Mouse (Mus musculus): ENCODE data around the gene Supt4a. TPM values are rescaled to one million over a fixed set of nuclear protein-coding genes. Genes with fewer than 3 reads are reported as not detected.

The Supt4a gene
- polyA plus RNA-seq, 1 experiment from 2014 or later: 163 TPM

DNA sequence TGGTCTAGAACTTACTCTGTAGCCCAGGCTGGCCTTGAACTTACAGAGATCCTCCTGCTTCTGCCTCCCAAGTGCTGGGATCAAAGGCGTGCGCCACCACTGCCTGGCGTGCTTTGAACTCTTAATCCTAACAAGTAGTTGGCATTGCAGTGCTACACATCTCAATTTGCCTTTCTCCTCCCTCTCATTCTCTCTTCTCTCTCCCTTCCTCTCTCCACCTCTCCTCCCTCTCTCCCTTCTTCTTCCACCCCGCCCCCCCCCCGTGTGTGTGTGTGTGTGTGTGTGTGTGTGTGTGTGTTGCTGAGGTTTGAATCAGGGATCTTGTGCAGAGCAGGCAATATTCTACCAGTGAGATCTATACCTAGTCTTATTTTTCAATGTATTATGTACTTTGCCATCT lies 10.0 kb downstream of the Supt4a start:
- no peak for DNase-seq
- Histone ChIP-seq H3K4me2 (ENCODE audit: low read length) (no peak overlapping the region), H3K9ac (replicated peaks; ENCODE audit: low read length) (no peak overlapping the region), H3K4me3 (replicated peaks; ENCODE audit: low read depth, low read length) (no peak overlapping the region), H3K27me3 (ENCODE audit: control insufficient read depth, insufficient read depth, low read length) (no peaks in the 10 kb centered on the region), H3K9me3 (ENCODE audit: control insufficient read depth, low read length) (no peaks in the 10 kb centered on the region), H3K27ac (replicated peaks; ENCODE audit: low read depth, low read length) (no peak overlapping the region), H3K36me3 (ENCODE audit: control insufficient read depth, insufficient read depth, low read length) (peaks cover 30% of the 10 kb centered on the region), H3K4me1 (ENCODE audit: control insufficient read depth, insufficient read depth, low read length) (no peaks in the 10 kb centered on the region)
- WGBS: 96% methylated on average over 5 of the region's 5 CpGs
- no peak for ATAC-seq (ENCODE audit: low FRiP score, low TSS enrichment)

GRCm38 (mm10) chr11:87747716-87748115 lies 10.4 kb downstream of the Supt4a start:
- no peaks in the 10 kb centered on the region for H3K27me3 ChIP-seq (ENCODE audit: control insufficient read depth, insufficient read depth, low read length)
- H3K36me3 ChIP-seq (ENCODE audit: control insufficient read depth, insufficient read depth, low read length): peaks cover 26% of the 10 kb centered on the region
- H3K4me2 ChIP-seq (ENCODE audit: low read length): no peak overlapping the region
- no peak overlapping the region for H3K4me3 ChIP-seq (replicated peaks; ENCODE audit: low read depth, low read length)
- WGBS: 91% methylated on average over 7 of the region's 7 CpGs
- no peak overlapping the region for H3K27ac ChIP-seq (replicated peaks; ENCODE audit: low read depth, low read length)
- H3K4me1 ChIP-seq (ENCODE audit: control insufficient read depth, insufficient read depth, low read length): no peaks in the 10 kb centered on the region
- H3K9me3 ChIP-seq (ENCODE audit: control insufficient read depth, low read length): no peaks in the 10 kb centered on the region
- ATAC-seq (ENCODE audit: low FRiP score, low TSS enrichment): no peak
- H3K9ac ChIP-seq (replicated peaks; ENCODE audit: low read length): no peak overlapping the region
- DNase-seq: no peak

GRCm38 (mm10) chr11:87748132-87749119 lies 11.1 kb downstream of the Supt4a start:
- no peak for ATAC-seq (ENCODE audit: low FRiP score, low TSS enrichment)

DNA sequence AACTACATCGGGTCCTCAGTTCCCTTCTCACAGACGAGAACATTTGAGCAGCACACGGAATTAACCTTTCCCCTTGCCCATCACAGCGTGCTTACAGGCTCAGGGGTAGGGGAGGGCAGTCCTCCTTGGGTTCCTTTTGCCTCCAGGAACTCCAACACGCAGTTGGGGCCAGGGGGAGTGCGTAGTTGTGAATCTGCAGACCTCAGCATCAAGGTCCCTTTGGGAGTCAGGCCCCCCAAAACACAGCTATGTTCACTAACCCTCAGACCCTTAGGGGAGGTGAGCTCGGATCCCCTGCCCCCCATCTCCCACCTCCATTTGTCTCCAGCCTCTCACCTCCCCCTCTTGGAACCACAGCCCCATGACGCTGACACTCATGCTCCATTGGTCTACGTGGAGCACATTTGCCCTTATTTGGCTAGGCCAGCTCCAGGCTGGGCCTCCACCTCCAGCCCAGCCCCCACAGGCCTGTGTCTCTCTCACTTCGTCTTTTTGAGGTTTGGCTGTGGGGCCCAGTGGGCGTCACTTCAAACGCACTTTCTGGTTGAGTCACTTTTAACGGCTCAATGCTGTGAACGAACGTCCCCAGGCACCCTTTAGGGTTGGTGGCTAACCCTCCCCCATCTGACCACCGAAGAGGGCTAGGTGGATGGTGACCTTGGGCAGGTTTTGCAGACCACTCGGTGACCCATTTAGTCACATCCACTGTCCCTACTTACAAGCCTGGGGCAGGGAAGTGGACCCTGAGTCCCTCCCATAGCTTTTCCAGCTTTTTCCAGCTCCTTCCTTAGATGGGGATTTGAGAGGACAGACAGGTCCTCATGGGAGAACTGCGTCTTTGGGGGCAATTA lies 12.1 kb downstream of the Supt4a start:
- WGBS: 56% methylated on average over 18 of the region's 18 CpGs
- ATAC-seq (ENCODE audit: low FRiP score, low TSS enrichment) (no peak), DNase-seq (no peak)
- Histone ChIP-seq H3K4me2 (ENCODE audit: low read length) (no peak overlapping the region), H3K27me3 (ENCODE audit: control insufficient read depth, insufficient read depth, low read length) (no peaks in the 10 kb centered on the region), H3K4me3 (replicated peaks; ENCODE audit: low read depth, low read length) (no peak overlapping the region), H3K9ac (replicated peaks; ENCODE audit: low read length) (no peak overlapping the region), H3K36me3 (ENCODE audit: control insufficient read depth, insufficient read depth, low read length) (peaks cover 12% of the 10 kb centered on the region), H3K4me1 (ENCODE audit: control insufficient read depth, insufficient read depth, low read length) (no peaks in the 10 kb centered on the region), H3K27ac (replicated peaks; ENCODE audit: low read depth, low read length) (no peak overlapping the region), H3K9me3 (ENCODE audit: control insufficient read depth, low read length) (no peaks in the 10 kb centered on the region)

More at GRCm38 (mm10) chr11:87748132-87749119, 11.1 kb downstream of the Supt4a start:
- no peak overlapping the region for H3K4me2 ChIP-seq (ENCODE audit: low read length)
- H3K27me3 ChIP-seq (ENCODE audit: control insufficient read depth, insufficient read depth, low read length): no peaks in the 10 kb centered on the region
- no peaks in the 10 kb centered on the region for H3K4me1 ChIP-seq (ENCODE audit: control insufficient read depth, insufficient read depth, low read length)
- no peak overlapping the region for H3K4me3 ChIP-seq (replicated peaks; ENCODE audit: low read depth, low read length)
- DNase-seq: no peak
- H3K36me3 ChIP-seq (ENCODE audit: control insufficient read depth, insufficient read depth, low read length): peaks cover 21% of the 10 kb centered on the region
- H3K27ac ChIP-seq (replicated peaks; ENCODE audit: low read depth, low read length): no peak overlapping the region
- H3K9ac ChIP-seq (replicated peaks; ENCODE audit: low read length): no peak overlapping the region
- 41% methylated on average over 19 of the region's 19 CpGs for WGBS
- no peaks in the 10 kb centered on the region for H3K9me3 ChIP-seq (ENCODE audit: control insufficient read depth, low read length)

DNA sequence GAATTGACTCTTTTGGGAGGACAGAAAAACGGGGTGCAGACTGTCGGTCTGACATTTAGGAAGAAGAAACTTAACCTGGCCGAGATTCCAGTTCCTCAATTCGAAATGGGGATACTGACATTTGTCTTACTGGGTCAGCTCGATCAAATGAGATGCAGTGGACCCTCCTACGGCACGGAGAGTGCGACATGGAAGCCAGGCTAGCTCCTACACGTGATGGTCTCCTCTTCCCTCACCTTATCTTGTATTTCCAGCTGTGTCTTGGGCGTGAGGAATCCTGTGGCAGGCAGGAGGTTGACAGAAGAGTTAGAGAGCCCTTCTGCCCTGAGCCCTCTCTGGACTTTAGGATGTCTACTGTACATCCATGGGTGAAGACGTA lies 12.7 kb downstream of the Supt4a start:
- H3K4me3 ChIP-seq (replicated peaks; ENCODE audit: low read depth, low read length): no peak overlapping the region
- H3K27ac ChIP-seq (replicated peaks; ENCODE audit: low read depth, low read length): no peak overlapping the region
- H3K27me3 ChIP-seq (ENCODE audit: control insufficient read depth, insufficient read depth, low read length): no peaks in the 10 kb centered on the region
- WGBS: 86% methylated on average over 11 of the region's 11 CpGs
- no peaks in the 10 kb centered on the region for H3K4me1 ChIP-seq (ENCODE audit: control insufficient read depth, insufficient read depth, low read length)
- H3K9me3 ChIP-seq (ENCODE audit: control insufficient read depth, low read length): no peaks in the 10 kb centered on the region
- H3K36me3 ChIP-seq (ENCODE audit: control insufficient read depth, insufficient read depth, low read length): peaks cover 6% of the 10 kb centered on the region
- H3K4me2 ChIP-seq (ENCODE audit: low read length): no peak overlapping the region
- ATAC-seq (ENCODE audit: low FRiP score, low TSS enrichment): no peak
- no peak overlapping the region for H3K9ac ChIP-seq (replicated peaks; ENCODE audit: low read length)
- DNase-seq: no peak

- no peaks in the 10 kb centered on the region for H3K27me3 ChIP-seq (ENCODE audit: control insufficient read depth, insufficient read depth, low read length)
- H3K9me3 ChIP-seq (ENCODE audit: control insufficient read depth, low read length): no peaks in the 10 kb centered on the region
- H3K4me3 ChIP-seq (replicated peaks; ENCODE audit: low read depth, low read length): no peak overlapping the region
- WGBS: 71% methylated on average over 3 of the region's 3 CpGs
- peaks cover under 1% of the 10 kb centered on the region; the same call in 1 of the 2 replicates for H3K36me3 ChIP-seq (ENCODE audit: control insufficient read depth, insufficient read depth, low read length)
- no peak overlapping the region for H3K27ac ChIP-seq (replicated peaks; ENCODE audit: low read depth, low read length)
- DNase-seq (no peak), ATAC-seq (ENCODE audit: low FRiP score, low TSS enrichment) (no peak)
- H3K9ac ChIP-seq (replicated peaks; ENCODE audit: low read length): no peak overlapping the region
- no peak overlapping the region for H3K4me2 ChIP-seq (ENCODE audit: low read length)
- H3K4me1 ChIP-seq (ENCODE audit: control insufficient read depth, insufficient read depth, low read length): no peaks in the 10 kb centered on the region
These were observed 13.2 kb downstream of the Supt4a start for GRCm38 (mm10) chr11:87750521-87750920.

DNA sequence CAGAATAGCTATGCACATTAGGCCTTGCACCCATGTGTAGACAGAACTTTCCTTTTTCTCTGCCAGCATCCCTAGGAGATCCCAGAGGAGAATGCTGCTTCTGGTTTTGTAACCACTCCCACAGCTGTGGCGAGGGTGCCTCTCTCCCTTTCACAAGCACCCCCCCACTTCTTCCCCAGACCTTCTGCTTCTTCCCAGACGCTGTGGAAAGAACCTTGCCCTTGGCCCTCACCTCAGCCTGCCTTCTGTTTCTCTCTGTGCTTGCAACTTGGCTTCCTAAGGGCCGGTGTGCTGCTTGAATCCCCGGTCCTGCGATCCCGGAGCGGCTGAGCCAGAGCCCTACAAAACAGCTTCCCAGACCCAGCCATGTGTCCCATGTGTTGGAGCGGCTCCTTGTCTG lies 13.7 kb downstream of the Supt4a start:
- H3K27me3 ChIP-seq (ENCODE audit: control insufficient read depth, insufficient read depth, low read length): no peaks in the 10 kb centered on the region
- no peaks in the 10 kb centered on the region for H3K9me3 ChIP-seq (ENCODE audit: control insufficient read depth, low read length)
- DNase-seq (no peak), ATAC-seq (ENCODE audit: low FRiP score, low TSS enrichment) (no peak)
- H3K4me3 ChIP-seq (replicated peaks; ENCODE audit: low read depth, low read length): no peak overlapping the region
- 79% methylated on average over 8 of the region's 8 CpGs for WGBS
- H3K9ac ChIP-seq (replicated peaks; ENCODE audit: low read length): no peak overlapping the region
- no peaks in the 10 kb centered on the region for H3K4me1 ChIP-seq (ENCODE audit: control insufficient read depth, insufficient read depth, low read length)
- H3K36me3 ChIP-seq (ENCODE audit: control insufficient read depth, insufficient read depth, low read length): no peaks in the 10 kb centered on the region
- H3K4me2 ChIP-seq (ENCODE audit: low read length): no peak overlapping the region
- no peak overlapping the region for H3K27ac ChIP-seq (replicated peaks; ENCODE audit: low read depth, low read length)

- Histone ChIP-seq H3K9ac (replicated peaks; ENCODE audit: low read length) (no peak overlapping the region), H3K4me1 (ENCODE audit: control insufficient read depth, insufficient read depth, low read length) (no peaks in the 10 kb centered on the region), H3K4me3 (replicated peaks; ENCODE audit: low read depth, low read length) (no peak overlapping the region), H3K4me2 (ENCODE audit: low read length) (no peak overlapping the region), H3K9me3 (ENCODE audit: control insufficient read depth, low read length) (no peaks in the 10 kb centered on the region), H3K27ac (replicated peaks; ENCODE audit: low read depth, low read length) (no peak overlapping the region), H3K36me3 (ENCODE audit: control insufficient read depth, insufficient read depth, low read length) (no peaks in the 10 kb centered on the region), H3K27me3 (ENCODE audit: control insufficient read depth, insufficient read depth, low read length) (no peaks in the 10 kb centered on the region)
- DNase-seq: no peak
- WGBS: 69% methylated on average over 4 of the region's 4 CpGs
- ATAC-seq (ENCODE audit: low FRiP score, low TSS enrichment): no peak
These were observed 14.2 kb downstream of the Supt4a start for GRCm38 (mm10) chr11:87751491-87751966.
